Mouse (Mus musculus): Measurements from ENCODE around the gene Lpcat1.
A peak's percentile ranks its signal among the peaks of the same experiment; 100 is the strongest.

Gene Lpcat1

DNA sequence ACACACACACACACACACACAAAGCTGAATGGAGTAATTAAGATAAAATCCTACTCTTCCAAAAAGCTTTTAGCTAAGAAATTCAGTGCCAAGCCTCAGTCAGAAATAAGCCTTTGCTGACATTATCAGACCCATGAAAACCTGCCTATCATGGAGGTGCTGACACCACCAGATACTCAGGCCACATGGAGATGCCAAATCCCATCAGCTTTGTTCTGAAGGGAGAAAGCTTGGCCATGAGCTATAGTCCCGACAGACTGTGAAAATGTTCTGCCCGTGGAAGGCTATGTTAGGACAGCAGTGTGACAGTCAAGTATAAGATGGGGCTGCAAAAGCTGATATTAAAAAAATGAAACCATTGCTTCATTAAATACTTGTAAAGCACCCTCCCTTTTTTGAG lies 19.5 kb upstream of the Lpcat1 start:
- no peak for DNase-seq

DNA sequence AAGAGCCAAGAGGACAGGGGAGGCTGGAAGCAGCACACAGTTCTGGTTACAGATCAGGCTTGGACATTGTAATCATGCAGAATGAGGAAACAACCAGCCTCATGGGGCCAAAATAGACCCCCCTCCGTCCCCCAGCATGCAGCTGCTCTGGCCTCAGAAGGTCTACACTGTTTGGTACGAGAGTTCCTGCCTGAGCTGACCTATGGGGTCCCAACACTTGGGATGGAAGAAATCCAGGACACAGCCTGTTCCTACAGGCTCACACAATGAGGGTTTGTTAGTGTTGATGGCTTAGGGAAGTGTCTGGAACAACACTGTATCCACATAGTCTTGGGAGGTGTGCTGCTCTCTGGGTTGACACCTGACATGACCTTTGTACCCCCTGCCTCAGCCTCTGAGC lies 18.8 kb upstream of the Lpcat1 start:
- no peak for DNase-seq

DNA sequence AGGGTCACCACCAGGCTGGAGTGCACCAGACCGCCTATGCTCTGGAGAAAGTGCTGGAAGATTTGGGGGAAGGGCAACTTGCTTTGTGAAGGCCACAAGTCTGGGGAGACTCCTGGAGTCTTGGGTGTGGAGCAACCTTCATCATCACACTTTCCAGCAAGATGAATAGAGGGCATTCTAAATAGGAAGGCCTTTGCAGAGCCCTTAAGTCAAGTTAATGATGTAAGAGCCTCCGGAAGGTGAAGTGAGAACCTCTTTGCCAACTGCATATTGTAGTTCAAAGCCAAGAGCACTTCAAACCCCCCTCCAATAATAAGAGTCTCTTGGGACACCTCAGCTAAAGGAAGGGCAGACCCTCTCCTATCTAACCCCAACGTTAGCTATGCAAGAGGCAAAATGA lies 18.3 kb upstream of the Lpcat1 start:
- no peak for DNase-seq

GRCm38 (mm10) chr13:73453503-73454217 lies 13.3 kb upstream of the Lpcat1 start:
- no peak for DNase-seq

GRCm38 (mm10) chr13:73455328-73455727 lies 11.7 kb upstream of the Lpcat1 start:
- DNase-seq = no peak

- DNase-seq = no peak
Measured at GRCm38 (mm10) chr13:73457301-73457700, 9.7 kb upstream of the Lpcat1 start.

DNA sequence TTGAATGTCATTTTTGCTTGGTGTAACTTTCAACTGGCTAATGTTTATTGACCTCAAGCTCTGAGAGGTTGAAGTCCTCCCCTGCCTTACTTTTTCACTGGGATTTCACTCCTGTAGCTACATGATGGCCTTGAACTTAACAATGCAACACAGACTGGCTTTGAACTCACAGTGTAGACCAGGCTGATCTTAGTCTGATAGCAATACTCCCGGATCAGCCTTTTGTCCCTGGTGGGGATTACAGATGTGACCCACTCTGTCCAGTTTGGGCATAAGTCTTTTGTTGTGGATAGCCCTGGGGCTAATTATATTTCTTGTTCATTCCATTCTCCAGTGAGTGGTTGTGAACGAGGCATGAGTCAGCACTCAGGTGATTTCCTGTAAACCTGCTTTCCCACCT lies 9.3 kb upstream of the Lpcat1 start:
- no peak for DNase-seq

DNA sequence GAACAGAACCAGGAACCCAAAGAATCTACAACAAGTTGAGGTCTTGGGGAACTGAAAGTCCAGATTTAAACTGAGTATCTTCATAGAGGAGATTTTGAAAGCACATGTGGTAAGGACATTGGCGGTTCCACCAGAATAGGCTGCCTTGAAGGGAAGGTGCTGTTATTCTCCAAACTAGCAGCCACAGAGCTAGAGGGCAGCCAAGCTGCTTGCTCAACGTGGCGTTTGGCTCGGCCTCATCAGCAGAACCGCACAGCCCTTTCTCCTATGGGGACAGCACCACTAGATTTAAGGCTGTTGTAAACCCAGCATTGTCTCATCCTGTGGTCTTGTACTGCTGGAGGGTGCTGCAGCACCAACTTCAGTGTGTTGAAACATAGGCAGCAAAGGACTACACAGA lies 8.3 kb upstream of the Lpcat1 start:
- no peak for DNase-seq

DNA sequence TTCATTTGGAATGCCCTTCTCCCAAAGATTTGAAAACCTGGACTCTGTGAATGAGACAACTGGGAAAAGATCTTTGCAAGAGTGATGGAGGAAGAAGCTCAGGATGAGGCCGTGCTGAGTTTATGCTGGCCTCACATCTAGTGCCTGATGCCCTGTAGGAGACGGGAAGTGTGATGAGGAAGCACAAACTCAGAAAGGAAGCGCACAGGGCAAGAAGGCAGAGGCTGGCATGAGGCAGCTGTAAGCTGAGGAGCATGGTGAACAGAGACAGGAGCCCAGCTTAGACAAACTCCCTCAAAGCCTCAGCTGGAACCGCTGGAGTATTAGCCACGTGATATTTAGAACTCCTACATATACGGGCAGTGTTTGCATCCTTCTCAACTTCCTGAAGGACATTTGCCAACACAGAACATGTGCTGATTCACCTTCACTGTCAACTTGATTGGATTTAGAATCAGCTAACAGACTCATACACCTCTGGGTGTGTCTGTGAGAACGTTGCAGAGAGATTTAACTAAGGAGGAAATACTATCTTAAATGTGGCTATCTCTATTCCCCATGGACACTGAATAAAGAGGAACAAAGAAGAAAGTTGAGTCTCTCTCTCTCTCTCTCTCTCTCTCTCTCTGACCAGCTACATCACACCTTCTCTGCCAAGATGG lies 7.7 kb upstream of the Lpcat1 start:
- no peak for DNase-seq

- DNase-seq = no peak
Measured at GRCm38 (mm10) chr13:73461551-73461950, 5.4 kb upstream of the Lpcat1 start.

GRCm38 (mm10) chr13:73465156-73465555 lies 1.8 kb upstream of the Lpcat1 start:
- DNase-seq = no peak

- no peak for DNase-seq
Measured at GRCm38 (mm10) chr13:73466411-73466810, 586 bp upstream of the Lpcat1 start.

DNA sequence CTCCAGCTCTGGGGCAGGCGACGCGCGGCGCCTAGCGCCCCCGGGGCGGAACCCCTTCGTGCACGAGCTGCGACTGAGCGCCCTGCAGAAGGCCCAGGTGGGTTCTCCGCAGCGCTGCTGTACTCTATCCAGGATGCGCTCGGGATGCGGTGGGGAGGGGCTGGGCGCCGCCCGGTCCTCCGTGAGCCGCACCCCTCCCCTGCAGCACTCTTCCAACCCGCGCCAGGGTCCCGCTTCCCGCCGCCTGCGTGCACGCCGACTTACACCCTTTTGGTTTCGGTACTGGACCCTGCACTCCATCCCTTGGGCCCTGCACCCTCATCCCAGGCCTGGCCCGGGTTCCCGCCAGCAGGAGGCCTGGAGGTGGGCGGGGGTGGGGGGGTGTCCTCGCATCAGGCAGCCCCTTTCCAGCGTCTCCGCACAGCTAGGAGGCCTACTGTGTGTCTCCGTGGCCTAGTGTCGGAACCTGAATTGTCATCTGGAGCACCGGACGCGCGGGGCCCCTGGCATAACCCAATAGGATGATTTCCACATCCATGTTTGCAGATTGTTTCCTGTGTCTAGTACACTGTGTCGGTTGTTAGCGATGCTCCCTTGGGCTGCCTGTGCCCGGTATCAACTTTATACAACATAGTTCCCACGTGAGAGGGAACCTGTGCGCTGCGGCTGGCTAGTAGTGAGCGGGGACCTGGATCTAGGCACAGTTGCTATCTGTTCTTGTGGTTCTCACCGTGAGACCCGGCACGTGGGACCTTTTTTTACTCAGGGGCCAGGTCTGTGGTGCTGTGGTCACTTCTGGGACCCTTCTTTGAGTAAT lies 632 bp downstream of the Lpcat1 start:
- DNase-seq = peak; percentile 55

GRCm38 (mm10) chr13:73468834-73469233 lies 1.8 kb downstream of the Lpcat1 start:
- no peak for DNase-seq

- DNase-seq = no peak
Measured at GRCm38 (mm10) chr13:73469257-73469967, 2.4 kb downstream of the Lpcat1 start.

DNA sequence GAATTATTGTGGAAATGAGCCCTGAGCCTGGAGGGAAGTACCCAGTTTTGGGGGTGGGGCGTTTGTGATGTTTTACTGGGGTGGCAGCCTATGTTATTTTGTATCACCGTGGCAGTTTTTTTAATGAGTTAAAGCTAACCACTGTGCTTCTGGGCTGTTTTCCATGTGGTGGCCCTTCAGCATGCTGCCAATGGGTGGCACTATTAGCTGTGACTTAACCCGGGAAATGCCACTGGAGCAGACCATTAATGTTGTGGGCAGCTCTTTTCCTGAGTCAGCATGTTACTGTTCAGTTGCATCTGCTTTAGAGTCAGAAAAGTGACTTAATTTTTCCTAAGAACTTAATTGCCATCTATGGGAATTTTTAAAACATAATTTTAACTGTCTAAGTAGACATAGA lies 5.5 kb downstream of the Lpcat1 start:
- no peak for DNase-seq

DNA sequence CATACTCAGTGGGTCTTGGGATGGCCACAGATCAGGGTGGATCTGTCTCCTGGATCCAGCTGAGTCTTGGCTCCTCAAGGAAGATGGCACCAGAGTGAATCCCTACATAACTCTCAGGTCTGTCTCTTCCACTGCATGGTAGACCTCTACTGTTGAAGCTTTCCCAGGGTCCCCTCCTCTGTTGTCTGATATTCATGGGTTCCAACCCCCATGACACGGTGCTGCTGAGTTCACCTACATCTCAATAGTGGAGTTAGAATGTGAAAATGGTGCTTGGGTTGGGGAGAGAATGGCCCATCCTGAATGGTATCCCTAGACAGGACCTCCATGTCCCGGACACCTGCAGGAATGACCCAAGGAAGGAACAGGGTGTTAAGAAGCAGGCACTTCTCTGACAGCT lies 6.7 kb downstream of the Lpcat1 start:
- no peak for DNase-seq

DNA sequence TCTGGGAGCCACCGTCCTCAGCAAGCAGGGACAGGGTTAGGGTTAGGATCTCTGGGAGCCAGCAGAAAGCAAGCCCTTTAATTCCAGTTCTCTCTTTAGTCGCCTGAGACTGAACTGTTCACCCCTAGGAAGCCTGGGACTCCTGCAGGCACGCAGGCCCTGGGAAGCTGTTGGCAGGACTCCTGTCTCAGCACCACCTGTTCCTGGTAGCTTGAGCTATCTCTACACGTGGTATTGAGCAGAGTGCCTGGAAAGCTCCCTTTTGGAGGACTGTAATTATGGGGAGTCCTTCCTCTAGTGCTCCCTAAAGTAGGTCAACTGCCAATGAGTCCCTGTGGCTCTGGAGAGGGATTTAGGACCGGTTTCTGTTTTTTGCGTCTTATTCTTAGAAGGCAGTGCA lies 7.2 kb downstream of the Lpcat1 start:
- DNase-seq = no peak

- DNase-seq = no peak
Measured at GRCm38 (mm10) chr13:73475058-73475980, 8.3 kb downstream of the Lpcat1 start.

- DNase-seq = no peak
Measured at GRCm38 (mm10) chr13:73476259-73476658, 9.3 kb downstream of the Lpcat1 start.

GRCm38 (mm10) chr13:73476796-73477195 lies 9.8 kb downstream of the Lpcat1 start:
- no peak for DNase-seq

DNA sequence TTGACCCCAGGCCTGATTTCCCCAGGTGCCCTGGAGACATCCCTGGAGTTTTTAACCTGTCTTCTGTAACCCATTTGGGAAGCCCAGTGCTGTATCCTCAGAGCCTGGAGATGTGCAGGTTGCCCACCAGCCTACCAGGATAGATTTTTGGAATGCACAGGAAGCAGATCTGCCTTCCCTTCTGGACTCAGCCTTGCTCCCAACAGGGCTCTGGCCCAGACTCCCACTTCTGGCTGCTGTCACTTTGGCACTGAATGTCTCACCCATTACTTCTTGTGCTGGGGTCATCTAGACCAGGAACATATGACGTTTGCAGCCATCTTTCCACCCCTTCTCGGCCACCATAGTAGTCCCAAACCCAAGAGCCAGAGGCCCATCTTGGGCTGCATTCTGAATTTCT lies 10.8 kb downstream of the Lpcat1 start:
- DNase-seq = no peak
